Mouse (Mus musculus): ENCODE measurements around the gene Tmem88b.
A peak's percentile ranks its signal among the peaks of the same experiment; 100 is the strongest.
"Not testable (repeated sequence)": the region's sequence is repeated elsewhere in the genome, so short reads cannot be mapped to it uniquely, and the experiment has no call there.

The Tmem88b gene

DNA sequence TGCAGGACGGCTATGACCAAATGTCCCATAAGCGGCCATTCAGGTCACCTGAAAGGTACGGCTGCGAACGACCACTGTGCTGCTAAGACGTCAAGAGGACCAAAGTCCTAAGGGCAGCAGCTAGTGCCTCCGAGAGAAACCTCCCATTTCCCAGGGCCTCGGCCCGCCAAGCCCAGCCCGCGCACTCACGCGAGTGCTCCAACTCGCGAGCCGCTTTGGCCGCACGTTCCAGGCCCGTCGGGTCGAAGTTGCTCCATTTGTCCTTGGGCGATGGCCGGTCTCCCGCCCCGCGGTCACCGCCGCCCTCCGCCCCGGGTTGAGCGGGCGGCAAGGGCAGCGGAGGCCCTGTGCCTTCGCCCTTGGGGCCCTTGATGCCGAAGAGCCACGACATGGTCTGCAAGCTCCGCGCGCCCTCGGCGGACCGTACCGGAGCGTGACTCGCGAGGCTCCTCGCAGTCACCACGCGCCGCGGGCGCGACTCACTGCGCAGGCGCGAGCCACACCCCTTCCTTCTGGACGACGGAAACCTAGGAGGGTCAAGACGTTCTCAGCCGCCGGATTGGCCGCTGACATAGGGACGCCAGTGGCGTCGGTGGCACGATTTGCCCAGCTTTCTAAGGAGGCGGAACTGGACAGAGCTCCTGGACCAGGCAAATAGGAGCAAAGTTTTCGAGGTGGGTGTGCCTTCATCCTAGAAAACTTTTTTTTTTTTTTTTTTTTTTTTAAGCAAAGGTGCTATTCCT is 24.9 kb downstream of the Tmem88b start, which contains the start of gene Atad3a:
Gene Atad3a, minus strand, starts transcription at position 481 of the 743 bp plus-strand sequence.
- DNase-seq (ENCODE audit: low spot score), result peak; percentile 99

DNA sequence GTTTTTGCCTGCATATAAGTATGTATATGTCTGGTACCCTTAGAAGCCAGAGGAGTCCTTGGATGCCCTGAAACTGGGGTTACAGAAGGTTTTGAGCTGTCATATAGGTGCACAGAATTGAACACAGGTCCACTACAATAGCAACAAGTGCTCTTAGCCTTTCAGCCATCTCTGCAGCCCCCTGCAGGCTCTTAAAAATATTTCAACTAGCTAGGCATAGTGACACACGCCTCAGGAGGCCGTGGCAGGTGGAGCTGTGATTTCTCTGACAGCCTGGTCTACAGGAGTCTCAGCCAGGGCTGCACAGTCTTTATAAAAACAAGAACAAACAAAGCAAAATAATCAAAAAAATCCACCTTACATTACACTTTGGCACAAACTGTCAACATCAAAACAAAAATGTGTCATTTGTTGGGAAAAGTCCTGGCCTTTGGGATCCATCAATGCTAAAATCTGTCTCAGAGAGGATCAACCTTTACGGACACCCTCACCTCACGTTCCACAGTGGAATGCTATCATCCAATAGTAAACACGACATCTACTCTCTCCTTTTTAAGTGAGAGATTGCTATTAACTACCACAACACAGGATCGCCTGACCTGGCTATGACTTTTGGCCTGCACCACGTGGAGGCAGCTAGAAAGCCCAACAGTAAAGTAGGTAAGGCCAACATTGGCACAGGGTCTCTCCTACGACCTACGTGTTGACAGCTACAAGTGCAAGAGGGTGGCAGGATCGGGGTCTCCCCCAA is 25.6 kb downstream of the Tmem88b start:
- DNase-seq (ENCODE audit: low spot score), result peak; percentile 58

DNA sequence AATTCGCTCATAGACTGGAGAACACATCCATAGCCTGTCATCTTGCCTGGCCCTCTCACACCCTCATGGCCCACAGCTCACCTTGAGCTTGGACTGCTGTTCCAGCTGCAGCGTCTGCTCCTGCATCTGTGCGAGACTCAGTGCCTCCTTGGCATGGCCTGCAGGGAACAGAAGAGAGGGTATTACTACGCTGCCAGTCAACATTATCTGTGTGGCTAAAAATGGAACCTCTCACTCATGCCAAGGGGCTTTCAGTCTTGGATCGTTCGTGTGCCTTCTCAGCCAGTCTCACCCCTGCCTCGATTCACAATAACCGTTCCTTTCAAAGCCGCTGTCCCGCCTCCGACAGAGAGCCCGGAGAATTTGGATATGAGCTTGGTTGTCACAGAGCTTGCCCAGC is 28.7 kb downstream of the Tmem88b start:
- no peak for DNase-seq (ENCODE audit: low spot score)

DNA sequence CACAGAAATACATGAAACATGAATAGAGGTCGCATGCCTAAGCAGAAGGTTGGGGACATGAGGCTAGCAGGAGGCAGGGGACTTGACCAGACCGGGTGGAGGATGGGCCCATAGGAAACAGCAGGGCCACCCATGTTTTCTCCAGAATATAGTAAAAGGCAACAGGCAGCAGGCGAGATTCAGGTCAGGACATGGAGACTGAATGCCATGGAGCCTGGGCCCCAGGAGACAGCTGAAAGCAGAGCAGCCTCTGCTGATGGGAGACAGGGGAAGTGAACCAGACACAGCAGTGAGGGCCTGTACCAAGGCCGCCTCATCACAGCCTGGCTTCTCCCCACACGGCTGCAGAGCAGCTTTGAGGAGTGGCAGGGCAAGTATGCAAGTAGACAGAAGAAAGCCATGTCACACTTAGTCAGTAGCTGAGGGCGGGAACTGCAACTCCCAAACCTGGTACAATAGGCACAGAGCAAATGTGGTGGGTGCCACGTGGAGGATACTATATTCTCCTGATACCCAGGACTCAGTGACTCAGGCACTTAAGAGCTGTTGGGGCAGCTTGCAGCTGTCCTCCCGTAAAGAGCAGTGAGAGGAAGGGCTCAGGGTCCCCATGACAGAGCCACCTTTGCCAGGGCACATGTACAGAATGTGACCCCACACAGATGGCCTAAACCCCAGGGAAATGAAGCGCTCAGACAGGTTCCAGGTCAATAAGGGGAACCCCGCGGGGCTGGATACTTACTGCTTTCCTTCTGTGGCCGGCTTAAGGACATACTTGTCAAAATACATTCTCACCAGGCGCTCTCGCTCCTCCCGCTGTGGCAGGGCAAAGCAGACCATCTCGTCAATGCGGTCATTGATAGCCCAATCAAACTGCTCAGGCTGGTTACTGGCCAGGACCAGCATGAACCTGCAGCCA is 38.8 kb downstream of the Tmem88b start:
- no peak for DNase-seq (ENCODE audit: low spot score)

DNA sequence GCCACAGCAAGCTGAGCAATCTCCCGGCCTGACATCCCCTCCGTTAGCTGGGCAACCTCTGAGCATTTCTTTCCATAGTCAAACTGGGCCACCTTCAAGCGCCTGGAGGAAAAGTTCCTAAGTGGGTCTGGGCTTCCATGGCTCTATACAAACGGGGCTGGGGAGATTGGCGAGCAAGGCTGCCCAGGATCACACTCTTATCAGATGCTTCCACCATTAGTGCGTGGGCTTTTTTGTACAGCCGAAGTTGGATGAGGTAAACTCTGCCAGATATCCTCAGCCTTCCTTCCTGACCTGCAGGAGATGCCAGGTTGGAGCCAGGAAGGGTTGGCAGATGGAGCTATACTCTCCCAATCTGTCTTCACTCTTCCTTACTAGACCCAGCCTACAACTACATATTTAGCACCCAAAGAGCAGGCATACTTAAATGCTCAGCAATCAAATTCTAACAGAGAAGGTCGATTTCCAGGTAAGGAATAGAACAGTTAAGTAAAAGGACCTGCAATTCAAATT is 39.6 kb downstream of the Tmem88b start:
- no peak for DNase-seq (ENCODE audit: low spot score)

DNA sequence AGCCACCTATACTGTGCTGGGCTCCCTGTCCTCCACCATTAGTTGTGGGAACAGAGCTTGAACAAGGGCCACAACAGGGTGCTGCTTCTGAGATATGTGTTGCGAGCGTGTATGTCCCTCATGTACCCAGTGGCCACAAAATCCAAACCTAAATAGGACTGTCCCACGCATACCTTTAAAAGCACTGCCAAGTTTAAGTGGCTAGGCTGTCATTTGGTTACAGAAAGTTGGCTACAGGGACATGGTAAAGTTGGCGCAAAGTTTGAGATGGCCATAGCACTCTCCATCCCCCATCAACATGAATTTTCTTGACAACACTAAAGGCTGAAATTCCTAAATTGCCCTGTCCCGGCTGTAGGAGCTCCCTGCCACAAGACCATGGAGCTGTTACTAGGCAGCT is 40.5 kb downstream of the Tmem88b start:
- no peak for DNase-seq (ENCODE audit: low spot score)

DNA sequence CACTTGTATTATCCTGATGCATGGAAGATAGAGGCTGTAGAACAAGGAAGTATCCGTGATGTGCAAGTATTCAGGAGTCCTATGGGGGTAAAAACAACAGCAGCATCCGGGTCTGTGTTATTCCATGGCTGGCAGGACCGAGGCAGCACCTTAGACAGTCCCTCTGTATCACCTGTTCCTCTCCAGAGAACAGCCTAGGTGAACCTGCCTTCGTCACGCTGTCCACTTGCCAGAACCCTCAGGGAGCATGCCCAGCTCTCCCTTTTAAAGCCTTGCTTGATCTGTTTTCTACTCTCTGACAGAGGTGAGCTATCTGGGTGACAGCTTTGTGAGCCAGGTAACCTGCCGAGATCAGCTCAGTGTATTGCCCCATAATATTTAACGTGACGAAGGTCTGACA is 41.2 kb downstream of the Tmem88b start:
- no peak for DNase-seq (ENCODE audit: low spot score)

DNA sequence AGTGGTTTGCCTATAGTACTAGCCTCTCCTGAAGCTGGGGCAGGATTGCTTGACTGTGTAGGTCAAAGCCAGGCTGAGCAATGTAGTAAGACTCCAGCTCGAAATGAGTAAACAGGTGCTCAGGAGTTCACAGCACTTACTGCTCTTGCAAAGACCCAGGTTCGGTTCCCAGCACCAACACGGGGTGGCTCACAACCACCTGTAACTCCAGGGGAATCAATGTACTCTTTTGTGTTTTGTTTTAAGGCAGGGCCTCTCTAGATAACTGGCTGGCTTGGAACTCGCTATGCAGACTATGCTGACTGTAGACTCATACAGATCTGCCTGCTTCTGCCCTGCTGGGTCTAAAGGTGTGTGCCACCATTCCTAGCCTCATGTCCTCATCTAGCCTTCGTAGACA is 43.0 kb downstream of the Tmem88b start:
- DNase-seq (ENCODE audit: low spot score), result no peak

DNA sequence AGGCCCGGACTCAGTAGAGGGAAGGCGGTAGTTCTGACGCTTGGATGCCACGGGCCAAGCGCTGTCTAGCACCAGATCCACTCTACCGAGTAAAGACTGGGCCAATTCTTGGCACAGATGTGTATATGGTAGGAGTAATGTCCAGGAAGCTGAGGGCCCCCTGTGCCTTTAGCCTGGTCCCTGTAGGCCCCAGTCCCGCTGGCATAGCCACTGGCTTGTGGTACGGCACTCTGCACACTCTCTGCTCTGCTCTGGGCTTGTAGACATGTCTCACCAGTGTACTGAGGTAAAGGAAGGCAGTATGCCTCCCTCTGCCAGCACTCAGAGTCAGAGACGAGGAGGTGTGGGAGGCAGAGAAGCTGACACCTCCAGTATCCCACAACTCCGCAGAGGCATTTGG is 45.0 kb downstream of the Tmem88b start:
- DNase-seq (ENCODE audit: low spot score), result not testable (repeated sequence)

DNA sequence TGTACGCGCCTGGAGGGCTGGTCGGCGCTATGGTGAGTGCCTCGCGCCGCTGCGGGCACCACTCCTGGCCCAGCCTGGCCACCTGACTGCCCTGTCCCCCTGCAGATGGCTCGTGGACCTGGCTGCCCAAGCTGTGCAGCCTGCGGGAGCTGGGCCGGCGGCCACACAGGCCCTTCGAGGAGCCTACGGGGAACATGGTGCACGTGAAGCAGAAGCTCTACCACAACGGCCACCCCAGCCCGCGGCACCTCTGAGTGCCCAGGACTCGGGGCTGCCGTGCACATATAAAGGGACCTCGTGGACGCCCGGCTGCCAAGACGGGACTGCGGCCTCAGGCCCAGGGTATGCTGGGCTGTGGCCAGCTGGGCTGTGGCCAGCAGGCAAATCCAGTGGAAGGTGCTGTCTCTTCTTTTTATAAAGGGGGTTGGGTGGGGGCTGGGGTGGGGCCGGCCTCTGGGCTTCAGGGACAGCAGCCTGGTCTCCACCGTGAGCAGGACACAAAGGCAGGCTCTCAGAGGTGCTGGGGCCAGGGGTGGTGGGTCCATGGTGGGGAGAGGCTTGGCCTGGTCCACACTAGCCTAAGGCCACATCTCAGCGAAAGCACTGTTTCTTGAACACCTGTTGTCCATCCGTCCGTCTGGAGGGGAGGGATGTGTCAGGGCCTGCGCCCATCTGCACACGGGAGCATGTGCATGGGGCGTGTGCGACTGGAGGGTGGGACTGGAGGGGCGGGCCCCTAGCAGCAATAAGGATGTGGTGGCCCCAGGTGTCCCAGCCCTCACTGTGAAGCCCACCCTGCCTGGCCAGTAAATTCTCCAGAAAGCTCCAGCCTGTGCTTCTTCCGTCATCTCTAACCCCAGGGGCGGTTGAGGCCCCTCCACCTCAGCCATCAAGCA is 45.7 kb downstream of the Tmem88b start:
- no peak for DNase-seq (ENCODE audit: low spot score)

DNA sequence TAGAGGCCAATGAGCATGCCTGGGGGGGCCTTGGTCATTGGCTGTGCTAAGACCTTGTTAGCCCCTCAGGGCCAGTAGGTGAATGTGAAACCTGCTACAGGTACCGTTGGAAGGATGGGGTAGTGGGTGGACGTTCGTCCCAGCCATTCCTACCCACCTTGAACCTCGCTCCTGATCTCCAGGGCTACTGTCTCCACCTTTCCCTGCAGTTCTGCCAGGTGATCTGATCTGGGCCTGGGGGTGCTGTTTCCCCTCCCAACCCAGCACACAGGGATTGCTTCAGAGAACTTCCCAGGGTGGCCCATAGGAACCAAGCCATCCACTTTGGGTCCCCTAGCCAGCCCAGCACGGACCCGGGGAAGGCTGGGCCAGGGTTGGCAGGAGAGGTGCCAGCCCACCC is 46.5 kb downstream of the Tmem88b start:
- DNase-seq (ENCODE audit: low spot score), result no peak

DNA sequence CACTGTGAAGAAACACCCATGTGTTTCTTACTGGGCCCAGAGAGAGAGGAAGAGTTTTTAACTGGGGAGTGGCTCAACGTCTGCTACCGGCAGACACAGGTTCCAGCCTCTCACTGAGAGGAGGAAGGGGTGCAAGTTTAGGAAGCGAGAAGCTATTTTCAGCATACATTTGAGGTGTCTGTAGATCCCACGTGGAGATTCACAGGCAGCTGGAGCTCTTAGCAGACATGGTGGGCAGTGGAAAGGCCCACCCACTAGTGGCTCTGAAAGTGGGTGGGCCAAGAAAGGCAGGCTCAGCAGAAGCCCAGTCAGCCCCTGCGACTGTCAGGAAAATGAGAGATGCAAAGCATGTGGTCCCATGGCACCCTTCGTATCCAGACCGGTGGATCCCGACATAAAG is 47.4 kb downstream of the Tmem88b start:
- DNase-seq (ENCODE audit: low spot score), result no peak

DNA sequence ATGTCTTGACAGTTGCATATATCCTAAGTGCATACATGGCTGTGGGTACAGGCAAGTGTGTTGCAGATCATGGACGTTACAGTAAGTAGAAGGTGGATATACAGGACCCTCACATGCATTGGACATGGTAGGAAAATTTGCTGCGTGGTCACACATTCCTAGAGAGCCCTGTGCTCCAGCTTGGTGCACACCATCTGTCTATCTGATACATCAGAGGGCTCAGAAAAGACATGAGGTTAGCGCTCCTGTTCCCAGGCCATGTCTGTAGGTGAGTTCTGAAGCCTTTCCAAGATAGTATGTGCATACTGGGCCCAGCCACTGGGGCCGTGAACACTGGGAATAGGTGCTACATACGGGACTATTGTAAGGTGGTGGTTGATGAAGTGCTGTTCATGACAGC is 49.3 kb downstream of the Tmem88b start:
- DNase-seq (ENCODE audit: low spot score), result no peak

DNA sequence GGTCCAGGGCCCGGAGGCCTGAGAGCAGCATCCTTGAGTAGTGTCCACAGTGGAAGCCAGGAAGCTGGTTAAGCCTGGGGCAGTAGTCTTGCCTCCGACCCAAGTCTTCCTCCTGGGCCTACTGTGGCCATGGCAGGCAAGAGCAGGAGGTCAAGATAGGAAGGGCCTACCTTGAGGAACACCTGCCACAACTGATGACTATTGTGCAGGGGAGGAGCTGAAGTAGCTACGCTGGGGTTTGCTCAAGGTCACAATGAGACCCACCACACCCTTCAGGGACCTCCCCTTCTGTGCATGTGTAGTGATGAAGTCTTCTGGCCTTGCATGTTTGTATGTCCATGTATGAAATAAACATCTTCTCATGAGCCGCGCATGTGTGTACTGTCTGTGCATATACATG is 49.9 kb downstream of the Tmem88b start:
- no peak for DNase-seq (ENCODE audit: low spot score)

DNA sequence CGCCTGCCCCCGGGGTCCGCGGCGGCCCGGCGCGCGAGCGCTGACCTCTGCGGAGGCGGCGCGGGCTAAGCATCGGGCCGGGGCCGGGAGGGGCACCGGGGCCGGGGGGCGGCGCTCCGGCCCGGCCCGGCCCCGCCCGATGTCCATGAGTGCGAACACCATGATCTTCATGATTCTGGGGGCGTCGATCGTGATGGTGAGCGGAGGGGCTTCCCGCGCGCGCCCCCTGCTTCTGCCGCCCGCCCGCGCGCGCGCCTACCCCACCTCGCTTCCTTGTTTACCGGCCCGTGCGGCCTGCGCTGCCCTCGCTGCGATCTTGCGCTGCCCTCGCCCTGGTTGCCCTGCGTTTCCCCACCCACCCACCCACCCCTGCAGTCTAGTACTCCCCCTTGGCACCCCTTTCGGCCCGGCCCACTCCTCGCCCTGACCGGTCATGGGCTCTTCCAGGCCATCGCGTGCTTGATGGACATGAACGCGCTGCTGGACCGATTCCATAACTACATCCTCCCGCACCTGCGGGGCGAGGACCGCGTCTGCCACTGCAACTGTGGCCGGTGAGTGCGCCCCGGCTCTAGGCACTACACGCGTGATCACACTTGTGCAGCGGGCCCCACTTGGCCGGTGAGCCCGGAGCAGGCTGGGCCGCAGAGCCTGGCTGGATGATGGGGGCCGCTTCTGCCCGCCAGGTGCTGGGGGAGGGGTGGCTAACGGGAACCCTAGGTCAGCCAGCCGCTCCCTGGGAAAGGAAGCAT is 50.5 kb downstream of the Tmem88b start:
- peak; percentile 64 for DNase-seq (ENCODE audit: low spot score)

DNA sequence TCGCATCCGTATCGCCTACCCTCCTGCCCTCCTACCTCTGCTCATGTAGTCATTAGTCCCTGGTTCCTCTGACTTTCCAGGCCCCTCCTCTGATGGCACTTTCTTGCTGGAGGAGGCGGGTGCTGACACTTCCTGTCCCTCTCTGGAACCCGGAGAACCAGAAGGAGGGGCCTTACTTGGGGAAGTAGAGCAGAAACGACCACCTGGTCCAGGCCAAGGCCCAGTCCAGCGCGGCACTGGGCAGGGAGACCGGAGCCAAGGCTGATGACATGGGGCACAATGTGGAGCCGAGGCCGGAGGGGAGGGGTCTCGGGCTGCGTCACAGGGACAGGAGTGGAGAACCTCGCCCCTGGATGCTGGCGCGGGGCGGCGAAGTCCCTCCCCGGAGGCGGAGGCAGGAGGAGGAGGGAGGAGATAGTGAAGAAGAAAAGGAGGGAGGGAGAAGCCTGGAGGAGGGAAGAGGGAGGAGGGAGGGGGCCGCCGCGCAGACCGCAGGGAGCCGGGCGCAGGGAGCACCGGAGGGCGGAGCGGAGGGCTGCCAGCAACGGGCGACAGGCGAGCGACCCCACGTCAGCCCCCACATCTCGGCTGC is 51.2 kb downstream of the Tmem88b start, which contains the start of gene Tmem240:
Gene Tmem240, plus strand, starts transcription at position 451 of the 592 bp plus-strand sequence.
- DNase-seq (ENCODE audit: low spot score), result peak; percentile 87

DNA sequence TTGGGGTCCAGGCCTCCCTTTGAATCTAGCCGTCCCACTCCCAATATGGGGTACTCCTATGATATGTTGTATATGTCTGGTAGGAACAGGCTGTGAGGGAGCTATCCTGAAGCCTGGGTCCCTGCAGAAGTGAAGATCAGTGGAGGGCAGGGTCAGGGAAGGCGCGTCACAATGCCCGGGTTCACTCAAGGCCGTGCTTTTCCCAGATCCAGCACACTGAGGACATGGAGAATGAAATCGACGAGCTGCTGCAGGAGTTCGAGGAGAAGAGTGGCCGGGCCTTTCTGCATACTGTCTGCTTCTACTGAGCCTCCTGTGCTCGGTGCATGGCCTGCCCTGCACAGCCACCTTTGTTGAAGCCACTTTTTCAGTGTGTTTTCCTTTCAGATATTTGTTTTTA is 52.4 kb downstream of the Tmem88b start:
- no peak for DNase-seq (ENCODE audit: low spot score)
